Mouse (Mus musculus): ENCODE results near the gene Mansc1.

Mansc1 gene

GRCm38 (mm10) chr6:134636476-134636875 lies 4.2 kb upstream of the Mansc1 start:
- no peak for DNase-seq

GRCm38 (mm10) chr6:134633553-134633952 lies 1.3 kb upstream of the Mansc1 start:
- no peak for DNase-seq

GRCm38 (mm10) chr6:134632756-134633155 lies 468 bp upstream of the Mansc1 start:
- DNase-seq, result peak; percentile 30

- peak; percentile 49 for DNase-seq
Observed at GRCm38 (mm10) chr6:134630447-134630846, 1.8 kb downstream of the Mansc1 start.

GRCm38 (mm10) chr6:134626564-134626963 lies 5.7 kb downstream of the Mansc1 start:
- DNase-seq, result no peak

GRCm38 (mm10) chr6:134625431-134625830 lies 6.9 kb downstream of the Mansc1 start:
- DNase-seq, result no peak

- DNase-seq, result no peak
Observed at GRCm38 (mm10) chr6:134621552-134621949, 10.7 kb downstream of the Mansc1 start.

- DNase-seq, result peak; percentile 64
Observed at GRCm38 (mm10) chr6:134620846-134621551, 11.3 kb downstream of the Mansc1 start.

GRCm38 (mm10) chr6:134620129-134620528 lies 12.2 kb downstream of the Mansc1 start:
- DNase-seq, result no peak

- no peak for DNase-seq
Observed at GRCm38 (mm10) chr6:134617589-134617988, 14.7 kb downstream of the Mansc1 start.

GRCm38 (mm10) chr6:134614723-134615648 lies 17.3 kb downstream of the Mansc1 start:
- DNase-seq, result peak; percentile 93

- no peak for DNase-seq
Observed at GRCm38 (mm10) chr6:134614322-134614721, 18.0 kb downstream of the Mansc1 start.

GRCm38 (mm10) chr6:134611896-134612295 lies 20.4 kb downstream of the Mansc1 start:
- no peak for DNase-seq

GRCm38 (mm10) chr6:134610380-134610779 lies 21.9 kb downstream of the Mansc1 start:
- no peak for DNase-seq

GRCm38 (mm10) chr6:134606949-134607746 lies 25.1 kb downstream of the Mansc1 start:
- DNase-seq, result peak; percentile 68

- peak; percentile 59 for DNase-seq
Observed at GRCm38 (mm10) chr6:134606540-134606939, 25.7 kb downstream of the Mansc1 start.

- DNase-seq, result no peak
Observed at GRCm38 (mm10) chr6:134605196-134605595, 27.1 kb downstream of the Mansc1 start.

GRCm38 (mm10) chr6:134602371-134603003 lies 29.8 kb downstream of the Mansc1 start:
- peak; percentile 39 for DNase-seq

- DNase-seq, result peak; percentile 62
Observed at GRCm38 (mm10) chr6:134601766-134602165, 30.5 kb downstream of the Mansc1 start.

- no peak for DNase-seq
Observed at GRCm38 (mm10) chr6:134601130-134601529, 31.2 kb downstream of the Mansc1 start.

- peak; percentile 56 for DNase-seq
Observed at GRCm38 (mm10) chr6:134599239-134599638, 33.0 kb downstream of the Mansc1 start.

GRCm38 (mm10) chr6:134597651-134598229 lies 34.5 kb downstream of the Mansc1 start:
- peak; percentile 67 for DNase-seq

Measured in kidney, postnatal 10 days (tissue).